8 mouse cellular contexts compared by ENCODE assay signal in genomic region chr5:122371591-122372191, GRCm38 (mm10). TPM values are rescaled to one million over a fixed set of nuclear protein-coding genes. Genes with fewer than 3 reads are reported as not detected.
DNase-seq lines count a peak whose midpoint lies in the region; ATAC-seq and TF ChIP-seq lines count a peak whose summit lies in the region.

Gene Gpn3 (plus strand): TSS chr5:122371876.

- DNase-seq in cerebellum, adult 8-10 months = peak; percentile 41
- no peak for DNase-seq in cerebellum, adult 11-12 months
- DNase-seq in spleen, adult 2 months (ENCODE audit: low read depth in 1 of 2, low spot score in 2 of 2) = no peak
- DNase-seq in spleen, postnatal 14 days (ENCODE audit: low spot score in 2 of 2) = no peak
- DNase-seq in forebrain, embryonic 11.5 days (ENCODE audit: low spot score) = peak; percentile 91
- peak in 1 of 2 experiments; percentile 31 for DNase-seq in heart, postnatal 36 days

- no peak for TF ChIP-seq CTCF in spleen, adult 2 months (IDR thresholded peaks at IDR 0.05; ENCODE audit: extremely low read depth, insufficient read depth, insufficient read length, insufficient replicate concordance)

- intact Hi-C loops in heart, postnatal 36 days (cut with DNase I) = loop anchor here (2.0 kb wide), 2 partner anchors 17 to 27 kb away; partner anchors contain the start of genes Rad9b and Vps29

- 3% methylated on average over 27 of the region's 46 CpGs for WGBS in spleen, adult 2 months
- WGBS in forebrain, embryonic 11.5 days = under 1% methylated on average over 29 of the region's 46 CpGs
- under 1% methylated on average over 37 of the region's 46 CpGs for WGBS in limb, embryonic 13.5 days
- WGBS in neural tube, embryonic 13.5 days = under 1% methylated on average over 34 of the region's 46 CpGs

- H3K4me3 ChIP-seq in spleen, adult 2 months (ENCODE audit: extremely low read depth, insufficient read depth, insufficient read length) = peak within 1 kb of the TSS; percentile 89
- H3K4me3 ChIP-seq in forebrain, embryonic 11.5 days (ENCODE audit: low read depth, low read length) = peak within 1 kb of the TSS; percentile 74
- H3K4me3 ChIP-seq in limb, embryonic 13.5 days = peak within 1 kb of the TSS; percentile 79
- peak within 1 kb of the TSS; percentile 73 for H3K4me3 ChIP-seq in neural tube, embryonic 13.5 days

- no peaks in the 10 kb centered on the region for H3K9me3 ChIP-seq in forebrain, embryonic 11.5 days (ENCODE audit: control insufficient read depth, low read length)
- no peaks in the 10 kb centered on the region for H3K9me3 ChIP-seq in limb, embryonic 13.5 days
- no peaks in the 10 kb centered on the region for H3K9me3 ChIP-seq in neural tube, embryonic 13.5 days

- H3K4me2 ChIP-seq in forebrain, embryonic 11.5 days (ENCODE audit: low read depth, low read length, severe bottlenecking) = peak within 1 kb of the TSS; percentile 71
- H3K4me2 ChIP-seq in limb, embryonic 13.5 days (replicated peaks) = peak within 1 kb of the TSS; percentile 75
- peak within 1 kb of the TSS; percentile 69 for H3K4me2 ChIP-seq in neural tube, embryonic 13.5 days

- peak within 1 kb of the TSS; percentile 95 for H3K27ac ChIP-seq in spleen, adult 2 months (ENCODE audit: insufficient read depth, low read length)
- peak within 1 kb of the TSS; percentile 96 for H3K27ac ChIP-seq in forebrain, embryonic 11.5 days (ENCODE audit: low read depth, low read length)
- peak within 1 kb of the TSS; percentile 95 for H3K27ac ChIP-seq in limb, embryonic 13.5 days
- H3K27ac ChIP-seq in neural tube, embryonic 13.5 days (replicated peaks) = peak within 1 kb of the TSS; percentile 97

- TF ChIP-seq POLR2A in spleen, adult 2 months (IDR thresholded peaks at IDR 0.05; ENCODE audit: low read depth, low read length) = no peak

- ATAC-seq in forebrain, embryonic 11.5 days (replicated peaks; ENCODE audit: low FRiP score) = peak; percentile 80
- peak; percentile 83 for ATAC-seq in limb, embryonic 13.5 days (ENCODE audit: low FRiP score, low read depth)
- peak; percentile 84 for ATAC-seq in neural tube, embryonic 13.5 days (ENCODE audit: low read depth)

- H3K27me3 ChIP-seq in spleen, adult 2 months (ENCODE audit: control insufficient read depth, insufficient read depth, low read length) = no peaks in the 10 kb centered on the region
- H3K27me3 ChIP-seq in forebrain, embryonic 11.5 days (ENCODE audit: control insufficient read depth, insufficient read depth, low read length) = no peaks in the 10 kb centered on the region
- H3K27me3 ChIP-seq in limb, embryonic 13.5 days = no peaks in the 10 kb centered on the region
- H3K27me3 ChIP-seq in neural tube, embryonic 13.5 days = no peaks in the 10 kb centered on the region

- H3K9ac ChIP-seq in forebrain, embryonic 11.5 days (ENCODE audit: low read length) = peak within 1 kb of the TSS; percentile 81
- peak within 1 kb of the TSS; percentile 86 for H3K9ac ChIP-seq in limb, embryonic 13.5 days
- peak within 1 kb of the TSS; percentile 88 for H3K9ac ChIP-seq in neural tube, embryonic 13.5 days

- H3K4me1 ChIP-seq in spleen, adult 2 months (ENCODE audit: control insufficient read depth, insufficient read depth, insufficient read length) = peaks cover 2% of the 10 kb centered on the region; the same call in 1 of the 2 replicates
- no peaks in the 10 kb centered on the region; the same call in 1 of the 2 replicates for H3K4me1 ChIP-seq in forebrain, embryonic 11.5 days (replicated peaks; ENCODE audit: control insufficient read depth, insufficient read depth, low read length)
- H3K4me1 ChIP-seq in limb, embryonic 13.5 days = peaks cover 21% of the 10 kb centered on the region
- H3K4me1 ChIP-seq in neural tube, embryonic 13.5 days (replicated peaks) = peaks cover 28% of the 10 kb centered on the region

- H3K36me3 ChIP-seq in spleen, adult 2 months (ENCODE audit: control insufficient read depth, insufficient read depth, low read length) = peaks cover 10% of the 10 kb centered on the region
- H3K36me3 ChIP-seq in forebrain, embryonic 11.5 days (ENCODE audit: control insufficient read depth, insufficient read depth, low read length) = peaks cover 4% of the 10 kb centered on the region
- H3K36me3 ChIP-seq in limb, embryonic 13.5 days = peaks cover 52% of the 10 kb centered on the region
- H3K36me3 ChIP-seq in neural tube, embryonic 13.5 days = peaks cover 43% of the 10 kb centered on the region

RNA-seq across cellular contexts. Expression of gene Gpn3, which starts in this region (rescaled TPM):
- 55.5 and 75.5 TPM in 2 replicates for polyA plus RNA-seq in spleen, adult 2 months (2012; rRNA removed)
- polyA plus RNA-seq in forebrain, embryonic 11.5 days (2014; fragmentation: Nextera tagmentation; extraction: Ambion mirVana) = 65.0 and 77.7 TPM in 2 replicates
- total RNA-seq in heart, postnatal 36 days (2021) = 10 to 100 TPM; 26.6 to 30.6 TPM
- polyA plus RNA-seq in limb, embryonic 13.5 days (2015; fragmentation: Nextera tagmentation; extraction: Ambion mirVana) = 78.2 and 81.9 TPM in 2 replicates
- polyA plus RNA-seq in neural tube, embryonic 13.5 days (2015; fragmentation: Nextera tagmentation; extraction: Ambion mirVana) = 46.9 and 53.6 TPM in 2 replicates

Comparison
In these comparisons a context has a peak if more than half of its experiments do, and no peak if none do; other contexts are left out.
1. DNase-seq: peak in cerebellum, adult 8-10 months (single experiment) and forebrain, embryonic 11.5 days (single experiment); none in cerebellum, adult 11-12 months (single experiment), spleen, adult 2 months (0 of 2) and spleen, postnatal 14 days (0 of 2).
2. Peak in every context shown above with its lines, with median percentiles within 50 percentile points of each other: H3K27ac ChIP-seq, H3K4me3 ChIP-seq, ATAC-seq, H3K4me2 ChIP-seq and H3K9ac ChIP-seq.